Mouse (Mus musculus) bone marrow macrophage, adult 2 months (primary cell): ENCODE measurements at regions not wholly inside any gene's neighbourhood (a gene's known extent, or its start where the extent isn't known, plus 50 kb on each side); places are given as distances from the start of the nearest gene placed in this dataset.

Source experiments
- CTCF ChIP-seq: IDR thresholded peaks from 2 replicates; pipeline ENCODE4 v1.5.1; 2012; ENCODE audit warnings: low read depth, mild to moderate bottlenecking, low read length, moderate library complexity
- POLR2A ChIP-seq: IDR thresholded peaks from 2 replicates; pipeline ENCODE4 v1.6.1; 2012; ENCODE audit warnings: mild to moderate bottlenecking, low read depth, low read length, borderline replicate concordance

GRCm38 (mm10) chr3:37781086-37781485 lies 56.8 kb upstream of the Gm5148 start:
- TF ChIP-seq POLR2A (no peak), CTCF (no peak)
